Mouse (Mus musculus): ENCODE data around the gene Pip4p1.

The Pip4p1 gene

DNA sequence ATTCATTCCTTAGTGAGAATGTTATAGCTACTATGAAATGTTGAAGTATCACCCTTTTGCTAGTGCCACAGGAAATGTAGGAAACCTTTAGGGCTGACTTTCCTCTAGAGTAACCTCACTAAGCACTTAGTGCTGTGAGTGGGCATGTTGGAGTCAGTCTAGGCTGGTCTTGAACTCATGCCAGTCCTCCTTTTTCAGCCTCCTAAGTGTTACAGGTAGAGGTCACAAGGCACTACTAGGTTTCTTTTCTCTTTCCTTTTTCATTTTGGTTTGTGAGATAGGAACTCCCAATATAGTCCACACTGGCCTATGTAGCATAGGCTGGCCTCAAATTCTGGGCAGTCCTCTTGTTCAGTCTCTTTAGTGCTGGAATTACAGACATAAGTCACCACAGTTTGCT is 35.2 kb downstream of the Pip4p1 start:
- DNase-seq (ENCODE audit: low read depth, low spot score): no peak

DNA sequence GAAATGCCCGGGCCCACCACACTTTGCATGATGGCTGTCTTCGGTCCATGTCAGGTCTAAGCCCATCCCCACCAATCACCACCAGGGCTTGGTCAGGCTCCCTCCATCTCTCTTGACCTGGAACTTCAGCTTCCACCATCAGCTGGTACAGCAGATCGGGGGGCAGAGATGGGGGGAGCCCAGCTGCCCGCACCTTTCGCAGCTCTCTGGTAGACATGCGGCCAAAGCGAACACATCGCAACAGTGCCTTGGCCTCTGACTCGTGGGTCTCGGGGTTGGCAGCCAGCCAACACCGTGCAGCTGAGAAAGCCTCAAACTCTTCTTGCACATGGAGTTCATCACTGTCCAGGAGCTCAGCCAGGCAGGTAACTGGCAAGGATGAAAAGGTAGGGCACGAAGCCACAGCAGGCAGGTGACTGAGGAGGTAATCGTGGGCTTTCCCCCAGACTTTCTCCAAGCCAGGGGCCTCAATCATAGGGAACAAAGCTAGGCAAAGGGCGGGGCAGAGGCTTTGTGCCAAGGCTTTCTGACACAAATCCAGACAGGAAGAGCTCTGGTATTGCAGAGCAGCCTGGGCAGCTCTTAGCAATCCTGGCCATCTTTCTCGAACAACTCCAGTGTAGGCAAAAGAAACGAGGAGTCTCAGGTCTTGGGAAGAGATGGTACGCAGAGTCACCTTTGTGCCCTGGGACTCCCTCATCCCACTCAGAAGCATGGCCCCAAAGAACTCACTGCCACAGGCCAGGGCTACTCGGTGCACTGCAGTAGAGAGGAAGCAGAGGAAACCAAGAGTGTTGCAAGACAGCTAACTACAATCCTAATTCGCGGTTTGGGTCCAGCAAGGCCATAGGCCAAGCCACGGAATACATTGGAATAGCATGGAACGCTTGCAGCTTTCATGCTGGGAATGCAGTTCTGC is 37.9 kb downstream of the Pip4p1 start:
- DNase-seq (ENCODE audit: low read depth, low spot score): peak; percentile 28

DNA sequence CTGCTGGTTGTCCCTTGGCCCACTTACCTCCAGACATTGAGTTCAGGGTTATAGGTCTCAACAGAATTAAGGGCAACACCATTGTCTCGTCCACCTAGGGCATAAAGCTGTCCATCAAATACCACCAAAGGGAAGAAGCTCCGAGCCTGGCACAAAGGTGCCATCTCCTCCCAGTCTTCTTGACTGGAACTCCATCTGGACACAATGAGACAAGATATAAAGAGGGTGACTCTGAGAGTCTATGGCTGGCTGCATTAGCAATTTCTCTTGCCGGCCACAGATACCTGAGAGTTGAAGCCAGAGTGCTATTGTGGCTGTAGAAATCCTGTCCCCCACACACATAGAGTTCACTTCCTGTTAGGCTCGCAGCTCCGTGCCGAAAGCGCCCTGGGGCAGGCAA is 38.6 kb downstream of the Pip4p1 start:
- DNase-seq (ENCODE audit: low read depth, low spot score): no peak

DNA sequence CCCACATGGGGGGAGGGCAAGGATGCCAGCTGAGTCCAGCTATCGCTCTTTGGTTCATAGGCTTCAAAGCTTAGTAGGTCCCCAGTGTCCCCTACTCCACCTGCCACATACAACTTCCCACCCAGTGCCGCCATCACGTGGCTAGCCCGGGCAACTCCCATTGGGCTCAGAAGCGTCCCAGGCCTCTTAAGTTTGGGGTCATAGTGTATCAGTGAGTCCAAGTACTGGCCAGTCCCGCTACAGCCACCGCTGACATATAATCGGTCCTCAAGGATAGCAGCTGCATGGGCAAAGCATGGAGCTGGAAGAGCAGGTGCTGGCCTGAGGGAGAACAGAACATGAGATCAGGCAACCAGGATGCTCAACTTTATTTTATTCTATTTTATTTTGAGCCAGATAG is 39.0 kb downstream of the Pip4p1 start:
- DNase-seq (ENCODE audit: low read depth, low spot score): peak; percentile 29

- DNase-seq (ENCODE audit: low read depth, low spot score): peak; percentile 8
Observed at GRCm38 (mm10) chr14:50876236-50876950, 54.3 kb downstream of the Pip4p1 start.

Data from R1 (cell line).